Mouse (Mus musculus): ENCODE results near the gene Nod2. TPM values are rescaled to one million over a fixed set of nuclear protein-coding genes. Genes with fewer than 3 reads are reported as not detected.

The Nod2 gene
- total and polyA plus RNA-seq, 3 experiments: 1.1 to 1.9 (median 1.5) TPM

GRCm38 (mm10) chr8:88686226-88686905, 39.3 kb downstream of the Nod2 start:
- intact Hi-C loops (cut with DNase I): no loop called here
- no peak overlapping the region for H3K4me3 ChIP-seq
- 55% methylated on average over 9 of the region's 9 CpGs for WGBS
- H3K9ac ChIP-seq (ENCODE audit: low read depth, low read length): no peak overlapping the region
- no peaks in the 10 kb centered on the region; the same call in 1 of the 2 replicates for H3K4me1 ChIP-seq (ENCODE audit: control insufficient read depth, insufficient read depth, low read length)
- H3K36me3 ChIP-seq (ENCODE audit: control insufficient read depth, insufficient read depth, low read length): no peaks in the 10 kb centered on the region
- no peaks in the 10 kb centered on the region for H3K79me2 ChIP-seq (replicated peaks; ENCODE audit: control insufficient read depth, insufficient read depth, low read length)
- no peak for TF ChIP-seq POLR2A (IDR thresholded peaks at IDR 0.05; ENCODE audit: insufficient read depth, low read depth, low read length)
- no peak for TF ChIP-seq CTCF (IDR thresholded peaks at IDR 0.05)
- TF ChIP-seq EP300 (IDR thresholded peaks at IDR 0.05; ENCODE audit: insufficient read depth, low read depth, low read length): no peak
- no peaks in the 10 kb centered on the region for H3K27me3 ChIP-seq (ENCODE audit: control insufficient read depth, insufficient read depth, low read length)
- H3K27ac ChIP-seq: no peak overlapping the region
- DNase-seq: no peak

GRCm38 (mm10) chr8:88686906-88687235, 39.8 kb downstream of the Nod2 start:
- Histone ChIP-seq H3K4me1 (ENCODE audit: control insufficient read depth, insufficient read depth, low read length) (peaks cover under 1% of the 10 kb centered on the region), H3K27ac (no peak overlapping the region), H3K4me3 (no peak overlapping the region), H3K36me3 (ENCODE audit: control insufficient read depth, insufficient read depth, low read length) (no peaks in the 10 kb centered on the region), H3K9ac (ENCODE audit: low read depth, low read length) (no peak overlapping the region), H3K27me3 (ENCODE audit: control insufficient read depth, insufficient read depth, low read length) (no peaks in the 10 kb centered on the region), H3K79me2 (replicated peaks; ENCODE audit: control insufficient read depth, insufficient read depth, low read length) (no peaks in the 10 kb centered on the region)
- TF ChIP-seq CTCF (IDR thresholded peaks at IDR 0.05): no peak
- TF ChIP-seq EP300 (IDR thresholded peaks at IDR 0.05; ENCODE audit: insufficient read depth, low read depth, low read length): no peak
- no peak for TF ChIP-seq POLR2A (IDR thresholded peaks at IDR 0.05; ENCODE audit: insufficient read depth, low read depth, low read length)
- DNase-seq: no peak
- intact Hi-C loops (cut with DNase I): no loop called here
- WGBS: 71% methylated on average over 8 of the region's 8 CpGs

DNA sequence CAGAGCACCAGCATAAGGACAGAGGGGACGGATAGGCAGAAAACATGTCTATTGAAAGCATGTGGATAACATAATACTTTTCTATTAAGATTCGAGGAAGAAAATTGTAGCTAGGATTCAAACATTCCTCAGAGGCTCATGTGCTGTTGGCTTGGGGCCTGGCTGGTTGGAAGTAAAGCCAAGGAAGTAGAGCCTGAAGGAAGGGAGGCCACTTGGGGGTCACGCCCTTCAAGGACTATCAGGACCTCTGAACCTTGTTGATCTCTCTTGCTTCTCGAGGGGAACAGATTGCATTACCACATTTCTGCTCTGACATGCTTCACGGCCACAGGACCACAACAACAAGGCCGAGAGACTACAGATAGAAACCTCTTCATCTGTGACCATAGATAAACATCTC, 42.0 kb downstream of the Nod2 start:
- Histone ChIP-seq H3K4me1 (ENCODE audit: control insufficient read depth, insufficient read depth, low read length) (peaks cover 1% of the 10 kb centered on the region), H3K9ac (ENCODE audit: low read depth, low read length) (no peak overlapping the region), H3K79me2 (replicated peaks; ENCODE audit: control insufficient read depth, insufficient read depth, low read length) (no peaks in the 10 kb centered on the region), H3K36me3 (ENCODE audit: control insufficient read depth, insufficient read depth, low read length) (no peaks in the 10 kb centered on the region), H3K27ac (no peak overlapping the region), H3K27me3 (ENCODE audit: control insufficient read depth, insufficient read depth, low read length) (no peaks in the 10 kb centered on the region), H3K4me3 (no peak overlapping the region)
- DNase-seq: no peak
- TF ChIP-seq POLR2A (IDR thresholded peaks at IDR 0.05; ENCODE audit: insufficient read depth, low read depth, low read length) (no peak), CTCF (IDR thresholded peaks at IDR 0.05) (no peak), EP300 (IDR thresholded peaks at IDR 0.05; ENCODE audit: insufficient read depth, low read depth, low read length) (no peak)
- 77% methylated on average over 6 of the region's 6 CpGs for WGBS
- intact Hi-C loops (cut with DNase I): no loop called here

DNA sequence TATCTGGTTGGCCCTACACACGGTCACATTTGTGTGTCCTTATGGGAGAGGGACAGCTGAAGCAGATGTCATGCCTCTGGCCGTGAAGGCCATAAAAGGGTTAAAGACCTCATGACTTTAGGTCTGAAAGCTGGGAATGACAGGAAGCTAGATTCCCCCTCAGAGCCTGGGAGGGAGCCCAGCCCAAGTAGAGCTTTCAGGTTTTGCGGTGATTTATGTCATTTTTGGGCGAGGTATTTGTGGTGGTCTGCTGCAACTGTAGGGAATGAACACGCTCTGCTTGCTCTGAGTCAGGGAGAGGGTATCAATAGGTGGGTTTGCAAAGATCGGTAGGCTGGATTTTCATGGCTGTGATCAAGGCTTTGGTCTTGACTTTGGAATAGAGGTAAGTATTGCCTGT, 42.8 kb downstream of the Nod2 start:
- Histone ChIP-seq H3K9ac (ENCODE audit: low read depth, low read length) (no peak overlapping the region), H3K4me1 (ENCODE audit: control insufficient read depth, insufficient read depth, low read length) (peaks cover 1% of the 10 kb centered on the region), H3K27ac (no peak overlapping the region), H3K36me3 (ENCODE audit: control insufficient read depth, insufficient read depth, low read length) (no peaks in the 10 kb centered on the region), H3K27me3 (ENCODE audit: control insufficient read depth, insufficient read depth, low read length) (no peaks in the 10 kb centered on the region), H3K79me2 (replicated peaks; ENCODE audit: control insufficient read depth, insufficient read depth, low read length) (no peaks in the 10 kb centered on the region), H3K4me3 (no peak overlapping the region)
- no peak for DNase-seq
- TF ChIP-seq POLR2A (IDR thresholded peaks at IDR 0.05; ENCODE audit: insufficient read depth, low read depth, low read length) (no peak), EP300 (IDR thresholded peaks at IDR 0.05; ENCODE audit: insufficient read depth, low read depth, low read length) (no peak), CTCF (IDR thresholded peaks at IDR 0.05) (no peak)
- 82% methylated on average over 6 of the region's 6 CpGs for WGBS
- intact Hi-C loops (cut with DNase I): no loop called here

GRCm38 (mm10) chr8:88691342-88691948, 44.3 kb downstream of the Nod2 start:
- no peaks in the 10 kb centered on the region for H3K36me3 ChIP-seq (ENCODE audit: control insufficient read depth, insufficient read depth, low read length)
- no peak overlapping the region for H3K27ac ChIP-seq
- intact Hi-C loops (cut with DNase I): no loop called here
- H3K9ac ChIP-seq (ENCODE audit: low read depth, low read length): no peak overlapping the region
- DNase-seq: no peak
- H3K4me1 ChIP-seq (ENCODE audit: control insufficient read depth, insufficient read depth, low read length): peaks cover 1% of the 10 kb centered on the region
- no peaks in the 10 kb centered on the region for H3K79me2 ChIP-seq (replicated peaks; ENCODE audit: control insufficient read depth, insufficient read depth, low read length)
- TF ChIP-seq CTCF (IDR thresholded peaks at IDR 0.05) (no peak), EP300 (IDR thresholded peaks at IDR 0.05; ENCODE audit: insufficient read depth, low read depth, low read length) (no peak), POLR2A (IDR thresholded peaks at IDR 0.05; ENCODE audit: insufficient read depth, low read depth, low read length) (no peak)
- H3K27me3 ChIP-seq (ENCODE audit: control insufficient read depth, insufficient read depth, low read length): no peaks in the 10 kb centered on the region
- WGBS: 32% methylated on average over 4 of the region's 4 CpGs
- no peak overlapping the region for H3K4me3 ChIP-seq

GRCm38 (mm10) chr8:88691961-88692360, 44.8 kb downstream of the Nod2 start:
- WGBS: 33% methylated on average over 7 of the region's 7 CpGs
- Histone ChIP-seq H3K36me3 (ENCODE audit: control insufficient read depth, insufficient read depth, low read length) (no peaks in the 10 kb centered on the region), H3K27ac (no peak overlapping the region), H3K79me2 (replicated peaks; ENCODE audit: control insufficient read depth, insufficient read depth, low read length) (no peaks in the 10 kb centered on the region), H3K9ac (ENCODE audit: low read depth, low read length) (no peak overlapping the region), H3K4me3 (no peak overlapping the region), H3K4me1 (ENCODE audit: control insufficient read depth, insufficient read depth, low read length) (peaks cover 1% of the 10 kb centered on the region), H3K27me3 (ENCODE audit: control insufficient read depth, insufficient read depth, low read length) (no peaks in the 10 kb centered on the region)
- intact Hi-C loops (cut with DNase I): no loop called here
- no peak for DNase-seq
- no peak for TF ChIP-seq POLR2A (IDR thresholded peaks at IDR 0.05; ENCODE audit: insufficient read depth, low read depth, low read length)
- no peak for TF ChIP-seq EP300 (IDR thresholded peaks at IDR 0.05; ENCODE audit: insufficient read depth, low read depth, low read length)
- TF ChIP-seq CTCF (IDR thresholded peaks at IDR 0.05): no peak

All from heart, adult 2 months (tissue).